Mouse (Mus musculus): ENCODE results near the gene Bzw2.

Gene Bzw2

GRCm38 (mm10) chr12:36072860-36073259 is 85.0 kb downstream of the Bzw2 start:
- 59% methylated on average over 5 of the region's 5 CpGs for WGBS

DNA sequence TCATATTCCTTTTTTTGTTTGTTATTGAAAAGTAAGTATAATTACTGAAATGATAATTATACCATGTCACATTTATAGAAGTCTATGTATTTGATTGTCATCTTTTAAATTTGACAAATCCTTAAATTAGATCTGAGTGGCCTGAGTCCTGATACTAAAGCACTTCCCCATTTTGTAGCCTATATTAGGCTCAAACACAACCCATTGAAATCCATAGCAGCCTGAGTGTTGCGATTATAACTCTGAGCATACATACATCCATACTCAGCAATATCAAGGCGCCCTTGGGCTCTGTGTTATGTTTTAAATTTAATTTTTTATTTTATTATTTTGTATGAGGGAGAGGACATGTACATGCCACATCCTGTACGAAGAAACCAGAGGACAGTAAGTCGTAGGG is 87.6 kb downstream of the Bzw2 start:
- 90% methylated on average over 4 of the region's 4 CpGs for WGBS

DNA sequence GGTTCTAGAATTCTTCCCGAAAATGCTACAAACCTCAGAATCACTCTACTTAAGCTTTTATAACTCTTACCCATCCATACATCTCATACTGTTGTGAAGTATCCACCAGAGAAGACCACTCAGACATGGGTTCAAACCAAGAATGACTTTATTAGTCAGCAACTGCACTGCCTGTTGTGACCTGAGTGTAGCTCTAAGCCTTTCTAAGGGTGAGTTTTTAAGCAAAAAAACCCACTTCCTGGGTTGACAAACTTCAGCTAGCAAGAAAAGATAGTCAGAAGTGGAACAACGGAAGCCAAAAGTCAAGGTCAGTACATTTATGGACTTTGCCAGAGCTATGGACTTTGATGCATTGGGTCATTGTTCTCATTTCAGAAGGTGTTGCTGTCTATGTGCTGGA is 90.3 kb downstream of the Bzw2 start:
- WGBS, result 95% methylated on average over 2 of the region's 2 CpGs

DNA sequence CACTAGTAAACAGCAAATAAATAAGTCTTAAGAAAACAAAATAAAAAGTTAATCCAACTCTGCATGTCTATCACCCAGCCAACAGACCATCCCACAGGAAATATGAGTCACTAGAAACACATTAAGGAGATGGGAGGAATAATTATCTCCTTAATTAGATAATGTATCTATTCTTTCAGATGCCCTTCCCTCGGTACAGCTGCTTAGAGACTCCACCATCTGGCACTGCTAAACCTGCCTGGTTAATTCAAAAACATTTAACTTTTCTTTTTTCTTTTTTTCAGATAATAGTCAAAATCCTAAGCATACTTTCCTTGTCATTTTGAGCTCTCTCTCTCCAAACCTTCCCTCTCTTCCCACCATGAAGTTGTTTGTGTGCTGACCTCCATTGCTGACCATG is 92.0 kb downstream of the Bzw2 start:
- WGBS, result 59% methylated on average over 1 of the region's 1 CpGs

GRCm38 (mm10) chr12:36057699-36058098 is 100.2 kb downstream of the Bzw2 start:
- WGBS, result 78% methylated on average over 2 of the region's 2 CpGs

DNA sequence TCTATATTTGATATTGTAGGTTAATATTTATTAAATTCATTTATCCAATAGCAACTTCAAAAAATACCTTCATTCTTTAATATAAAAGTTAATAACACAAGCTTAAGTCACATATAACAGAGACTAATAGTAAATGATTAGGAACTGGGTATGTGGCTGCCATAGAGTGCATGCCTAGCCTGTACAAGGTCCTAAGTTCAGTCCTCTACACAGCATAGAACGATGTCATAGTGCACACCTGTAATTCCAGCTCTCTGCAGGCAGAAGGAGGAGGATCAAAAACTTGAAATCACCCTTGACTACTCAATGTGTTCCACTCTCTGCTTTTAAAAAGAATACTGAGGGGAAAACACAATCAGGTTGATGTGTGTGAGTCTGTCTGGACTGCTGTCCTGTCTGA is 107.6 kb downstream of the Bzw2 start:
- WGBS, result 93% methylated on average over 1 of the region's 1 CpGs

- WGBS, result 77% methylated on average over 2 of the region's 2 CpGs
These were observed 110.3 kb downstream of the Bzw2 start for GRCm38 (mm10) chr12:36047593-36047992.

DNA sequence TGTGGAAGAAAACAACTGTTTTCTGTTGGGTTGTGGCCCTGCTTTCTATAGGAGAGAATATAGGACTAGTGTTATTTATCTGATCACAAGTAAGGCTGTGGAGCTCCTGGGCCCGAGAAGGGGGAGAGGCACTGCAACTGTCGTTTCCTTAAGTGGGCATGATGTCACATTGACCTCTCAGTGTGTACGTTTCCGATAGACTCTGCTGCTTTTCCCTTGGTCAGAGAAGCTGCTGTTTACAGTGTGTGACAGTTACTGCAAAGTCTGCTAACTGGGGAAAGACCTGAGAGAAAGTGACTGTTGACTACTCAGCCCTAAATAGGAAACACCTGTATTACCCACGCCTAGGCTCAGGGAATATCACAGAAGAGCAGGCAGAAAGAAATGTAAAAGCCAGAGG is 111.7 kb downstream of the Bzw2 start:
- WGBS, result 68% methylated on average over 5 of the region's 5 CpGs

- WGBS, result 87% methylated on average over 2 of the region's 2 CpGs
These were observed 113.2 kb downstream of the Bzw2 start for GRCm38 (mm10) chr12:36044691-36045090.

DNA sequence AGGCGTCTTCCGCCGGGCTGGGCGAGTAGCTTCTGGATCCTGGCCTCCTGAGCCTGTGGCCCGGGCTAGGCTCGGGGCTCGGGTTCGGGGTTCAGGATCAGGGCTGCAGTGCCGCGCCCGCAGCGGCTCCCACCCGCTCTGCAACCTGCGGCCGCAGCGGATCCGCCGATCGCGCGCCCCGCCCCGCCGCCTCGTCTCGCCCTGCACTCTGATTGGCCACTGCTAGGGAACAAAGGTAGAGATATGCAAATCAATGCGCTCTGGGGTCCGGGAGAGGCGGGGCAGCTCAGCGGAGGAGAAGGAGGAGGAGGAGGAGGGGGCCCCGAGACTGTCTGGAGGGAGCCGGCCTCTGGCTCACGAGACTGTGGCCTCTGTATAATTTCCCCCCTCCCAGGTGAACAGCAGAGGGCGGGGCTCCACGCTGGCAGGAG is 115.5 kb downstream of the Bzw2 start, which contains the start of gene Tspan13:
TSS of gene Tspan13 (minus strand) at position 153 of the 431 bp plus-strand sequence.
- under 1% methylated on average over 35 of the region's 35 CpGs for WGBS

Measured in cerebral cortex, adult 2 months (tissue).